Mouse (Mus musculus): ENCODE measurements around the gene Fam222a.

DNA sequence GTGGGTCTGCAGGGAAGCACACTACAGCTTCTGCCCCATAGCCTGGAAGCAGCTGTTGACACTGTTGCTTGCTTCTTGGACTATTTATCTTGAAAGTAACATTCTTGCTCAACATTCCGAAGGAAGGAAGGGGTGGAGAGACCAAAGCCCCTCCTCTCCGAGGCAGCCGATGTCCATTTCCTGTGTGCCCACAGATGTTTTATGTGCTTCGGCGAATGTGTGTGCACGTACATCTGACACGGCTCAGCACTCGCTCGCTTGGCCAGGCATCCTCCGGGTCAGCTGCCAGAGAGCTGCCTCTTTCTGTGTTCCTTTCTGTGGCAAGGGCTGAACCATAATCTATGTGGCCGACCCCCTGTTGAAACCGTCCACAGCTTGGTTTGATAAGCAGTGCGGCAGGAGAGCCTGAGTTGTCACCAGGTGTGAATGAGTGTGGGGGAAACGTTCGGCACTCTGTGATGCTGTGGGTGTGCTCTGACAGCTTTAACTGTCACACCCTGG is 27.0 kb downstream of the Fam222a start:
- no peak for TF ChIP-seq CTCF (conservative IDR thresholded peaks at IDR 0.05; ENCODE audit: low read length)
- no peak for TF ChIP-seq NANOG (IDR thresholded peaks at IDR 0.05; ENCODE audit: borderline replicate concordance, low read length)
- TF ChIP-seq POU5F1 (IDR thresholded peaks at IDR 0.05; ENCODE audit: borderline replicate concordance, low read length): no peak
